Mouse (Mus musculus) ES-Bruce4 (cell line): ENCODE data around the gene Akap10. TPM values are rescaled to one million over a fixed set of nuclear protein-coding genes. Genes with fewer than 3 reads are reported as not detected.
"Not testable (repeated sequence)": the region's sequence is repeated elsewhere in the genome, so short reads cannot be mapped to it uniquely, and the experiment has no call there.

ENCODE experiments used
- H3K27ac ChIP-seq: 2 replicates; pipeline ENCODE4 v1.5.1; 2012; ENCODE audit warnings: low read length, inconsistent platforms; ENCODE audit not compliant: insufficient read depth
- H3K27me3 ChIP-seq: 2 replicates; pipeline ENCODE4 v1.6.1; 2012; ENCODE audit warnings: mild to moderate bottlenecking, low read length, inconsistent platforms; ENCODE audit not compliant: control insufficient read depth, poor library complexity, insufficient read depth, severe bottlenecking
- H3K36me3 ChIP-seq: 2 replicates; pipeline ENCODE4 v1.6.1; 2012; ENCODE audit warnings: inconsistent platforms, mild to moderate bottlenecking, low read length, moderate library complexity; ENCODE audit not compliant: control insufficient read depth, poor library complexity, insufficient read depth, severe bottlenecking
- H3K4me1 ChIP-seq: one replicate; pipeline ENCODE4 v1.8.1; 2011; ENCODE audit warnings: low read length; ENCODE audit not compliant: control insufficient read depth, insufficient read depth
- H3K4me3 ChIP-seq: 2 replicates; pipeline ENCODE4 v1.5.1; 2011; ENCODE audit warnings: low read depth, mild to moderate bottlenecking, low read length
- H3K9ac ChIP-seq: 2 replicates; pipeline ENCODE4 v1.6.1; 2012; ENCODE audit warnings: low read depth, mild to moderate bottlenecking, inconsistent platforms; ENCODE audit not compliant: poor library complexity, severe bottlenecking
- H3K9me3 ChIP-seq: replicated peaks from 2 replicates; pipeline ENCODE4 v1.6.1; 2012; ENCODE audit warnings: mild to moderate bottlenecking, low read length, inconsistent platforms; ENCODE audit not compliant: control insufficient read depth, poor library complexity, insufficient read depth, severe bottlenecking
- CTCF ChIP-seq: IDR thresholded peaks from one replicate; pipeline ENCODE4 v1.8.1; 2011; ENCODE audit warnings: low read depth, low read length
- EP300 ChIP-seq: IDR thresholded peaks from 2 replicates; pipeline ENCODE4 v1.6.1; 2011; ENCODE audit warnings: low read depth, low read length; ENCODE audit not compliant: insufficient read depth
- POLR2A ChIP-seq: IDR thresholded peaks from one replicate; pipeline ENCODE4 v1.8.1; 2011; ENCODE audit warnings: low read length; ENCODE audit not compliant: insufficient read depth
- polyA plus RNA-seq: library from polyadenylated mRNA; stranded (reverse); fragments of >200 nt; gene quantifications from 2 replicates; pipeline ENCODE4 v1.2.4, GENCODE M21; 2011; ENCODE audit warnings: low read depth; ENCODE audit not compliant: missing spikeins, insufficient read depth, insufficient read length

Akap10 gene
- polyA plus RNA-seq, 1 experiment, result 28.4 TPM

GRCm38 (mm10) chr11:61967034-61967433, 37.0 kb upstream of the Akap10 start:
- H3K9ac ChIP-seq, result no peak overlapping the region
- H3K9me3 ChIP-seq, result no peaks in the 10 kb centered on the region
- no peaks in the 10 kb centered on the region for H3K4me1 ChIP-seq
- no peak overlapping the region for H3K27ac ChIP-seq
- no peak overlapping the region for H3K4me3 ChIP-seq
- H3K27me3 ChIP-seq, result no peaks in the 10 kb centered on the region
- no peaks in the 10 kb centered on the region for H3K36me3 ChIP-seq
- TF ChIP-seq CTCF (no peak), EP300 (no peak), POLR2A (no peak)

- Histone ChIP-seq H3K4me3 (no peak overlapping the region), H3K27me3 (no peaks in the 10 kb centered on the region), H3K9me3 (no peaks in the 10 kb centered on the region), H3K9ac (no peak overlapping the region), H3K36me3 (no peaks in the 10 kb centered on the region), H3K4me1 (no peaks in the 10 kb centered on the region), H3K27ac (no peak overlapping the region)
- TF ChIP-seq CTCF (no peak), EP300 (no peak), POLR2A (no peak)
These were observed 34.6 kb upstream of the Akap10 start for GRCm38 (mm10) chr11:61964611-61965010.

GRCm38 (mm10) chr11:61963193-61963592, 33.1 kb upstream of the Akap10 start:
- TF ChIP-seq POLR2A (no peak), CTCF (no peak), EP300 (no peak)
- Histone ChIP-seq H3K27me3 (no peaks in the 10 kb centered on the region), H3K9me3 (no peaks in the 10 kb centered on the region), H3K9ac (no peak overlapping the region), H3K27ac (no peak overlapping the region), H3K36me3 (no peaks in the 10 kb centered on the region), H3K4me3 (no peak overlapping the region), H3K4me1 (no peaks in the 10 kb centered on the region)

- no peaks in the 10 kb centered on the region for H3K4me1 ChIP-seq
- no peaks in the 10 kb centered on the region for H3K9me3 ChIP-seq
- no peaks in the 10 kb centered on the region for H3K36me3 ChIP-seq
- no peak overlapping the region for H3K27ac ChIP-seq
- no peak overlapping the region for H3K4me3 ChIP-seq
- H3K9ac ChIP-seq, result no peak overlapping the region
- TF ChIP-seq CTCF (no peak), EP300 (no peak), POLR2A (no peak)
- H3K27me3 ChIP-seq, result no peaks in the 10 kb centered on the region
These were observed 32.6 kb upstream of the Akap10 start for GRCm38 (mm10) chr11:61962684-61963083.

- H3K27me3 ChIP-seq, result peaks cover 2% of the 10 kb centered on the region; the same call in 1 of the 2 replicates
- no peaks in the 10 kb centered on the region for H3K4me1 ChIP-seq
- no peak overlapping the region for H3K4me3 ChIP-seq
- TF ChIP-seq CTCF (no peak), POLR2A (no peak), EP300 (no peak)
- H3K9ac ChIP-seq, result no peak overlapping the region
- H3K27ac ChIP-seq, result no peak overlapping the region
- no peaks in the 10 kb centered on the region for H3K36me3 ChIP-seq
- no peaks in the 10 kb centered on the region for H3K9me3 ChIP-seq
These were observed 30.0 kb upstream of the Akap10 start for GRCm38 (mm10) chr11:61960096-61960495.

- not testable (repeated sequence) for H3K4me3 ChIP-seq, H3K27ac ChIP-seq, H3K4me1 ChIP-seq, H3K27me3 ChIP-seq, H3K9ac ChIP-seq, H3K36me3 ChIP-seq, H3K9me3 ChIP-seq
These were observed 28.7 kb upstream of the Akap10 start for GRCm38 (mm10) chr11:61958706-61959105.
